Mouse (Mus musculus) lung, embryonic 14.5 days (tissue): Measurements from ENCODE around the gene Gsto1. TPM values are rescaled to one million over a fixed set of nuclear protein-coding genes. Genes with fewer than 3 reads are reported as not detected.
A peak's percentile ranks its signal among the peaks of the same experiment; 100 is the strongest.

Experiments
- ATAC-seq: fragments of 200-750 bp; cut with Nextera tagmentation; 2 replicates; pipeline ENCODE4 v1.8.0; 2017; ENCODE audit warnings: mild to moderate bottlenecking, moderate TSS enrichment, moderate library complexity; ENCODE audit not compliant: insufficient read depth
- DNase-seq: peaks from one replicate; pipeline ENCODE4 v3.0.0-alpha.2; 2015
- H3K27ac ChIP-seq: fragments of 300-500 bp; sonication (generic); 2 replicates; pipeline ENCODE4 v1.5.1; 2014; ENCODE audit warnings: low read depth, mild to moderate bottlenecking, moderate library complexity
- H3K27me3 ChIP-seq: fragments of 300-500 bp; sonication (generic); 2 replicates; pipeline ENCODE4 v1.6.1; 2014; ENCODE audit warnings: low read length, control low read depth; ENCODE audit not compliant: insufficient read depth
- H3K36me3 ChIP-seq: fragments of 300-500 bp; sonication (generic); 2 replicates; pipeline ENCODE4 v1.6.1; 2014; ENCODE audit warnings: control low read depth; ENCODE audit not compliant: insufficient read depth
- H3K4me1 ChIP-seq: fragments of 300-500 bp; sonication (generic); 2 replicates; pipeline ENCODE4 v1.6.1; 2014; ENCODE audit warnings: antibody characterized with exemption, control low read depth; ENCODE audit not compliant: insufficient read depth
- H3K4me2 ChIP-seq: fragments of 300-500 bp; sonication (generic); 2 replicates; pipeline ENCODE4 v1.6.1; 2014; ENCODE audit warnings: mild to moderate bottlenecking
- H3K4me3 ChIP-seq: fragments of 300-500 bp; sonication (generic); 2 replicates; pipeline ENCODE4 v1.5.1; 2014; ENCODE audit warnings: low read depth, low read length
- H3K9ac ChIP-seq: fragments of 300-500 bp; sonication (generic); 2 replicates; pipeline ENCODE4 v1.6.1; 2014
- H3K9me3 ChIP-seq: fragments of 300-500 bp; sonication (generic); 2 replicates; pipeline ENCODE4 v1.6.1; 2016; ENCODE audit warnings: low read depth, low read length, control low read depth
- CTCF ChIP-seq: IDR thresholded peaks from 2 replicates; pipeline ENCODE4 v1.5.1; 2016; ENCODE audit warnings: antibody characterized with exemption, low read depth
- WGBS: fragments of 180-500 bp; shearing (Covaris S2); extraction: QIAGEN DNeasy Blood & Tissue Kit; methylation state at CpG from one replicate; pipeline ENCODE4 v1.1.7; 2014; 5-methylcytosine and 5-hydroxymethylcytosine counted together
- polyA plus RNA-seq: library from polyadenylated mRNA; unstranded; fragments of >200 nt; fragmentation: Nextera tagmentation; extraction: Ambion mirVana; gene quantifications from 2 replicates; pipeline ENCODE4 v1.2.1, GENCODE M21; 2014

The Gsto1 gene
- polyA plus RNA-seq, 1 experiment from 2014 or later, result 80.5 TPM

- Histone ChIP-seq H3K4me3 (peak overlapping the region; percentile 23), H3K4me1 (peaks cover 12% of the 10 kb centered on the region; the same call in 1 of the 2 replicates), H3K27me3 (no peaks in the 10 kb centered on the region), H3K27ac (peak overlapping the region; percentile 67), H3K9ac (peak overlapping the region; percentile 40), H3K9me3 (no peaks in the 10 kb centered on the region), H3K36me3 (peaks cover 3% of the 10 kb centered on the region; the same call in 1 of the 2 replicates), H3K4me2 (peak overlapping the region; percentile 57)
- ATAC-seq, result peak; percentile 59
- 0 out of 2 replicates have a peak, but pooled peaks have one; percentile 10 for TF ChIP-seq CTCF
- WGBS, result 4% methylated on average over 10 of the region's 10 CpGs
- peak; percentile 71 for DNase-seq
Observed at GRCm38 (mm10) chr19:47909387-47910116, 54.8 kb downstream of the Gsto1 start.

- DNase-seq (no peak), ATAC-seq (no peak)
- H3K4me3 ChIP-seq, result no peak overlapping the region
- WGBS, result 43% methylated on average over 3 of the region's 4 CpGs
- TF ChIP-seq CTCF, result no peak
- peak overlapping the region; percentile 67; the same call in 1 of the 2 replicates for H3K27ac ChIP-seq
- H3K9me3 ChIP-seq, result no peaks in the 10 kb centered on the region
- H3K4me1 ChIP-seq, result peaks cover 6% of the 10 kb centered on the region; the same call in 1 of the 2 replicates
- no peaks in the 10 kb centered on the region for H3K27me3 ChIP-seq
- H3K9ac ChIP-seq, result no peak overlapping the region
- peaks cover 3% of the 10 kb centered on the region; the same call in 1 of the 2 replicates for H3K36me3 ChIP-seq
- H3K4me2 ChIP-seq, result peak overlapping the region; percentile 57
Observed at GRCm38 (mm10) chr19:47910117-47910618, 55.4 kb downstream of the Gsto1 start.

- Histone ChIP-seq H3K36me3 (peaks cover 3% of the 10 kb centered on the region; the same call in 1 of the 2 replicates), H3K27me3 (no peaks in the 10 kb centered on the region), H3K4me2 (no peak overlapping the region), H3K9me3 (no peaks in the 10 kb centered on the region), H3K27ac (no peak overlapping the region), H3K4me1 (peaks cover 4% of the 10 kb centered on the region; the same call in 1 of the 2 replicates), H3K4me3 (no peak overlapping the region), H3K9ac (no peak overlapping the region)
- WGBS, result 76% methylated on average over 4 of the region's 4 CpGs
- no peak for ATAC-seq
- DNase-seq, result no peak
- no peak for TF ChIP-seq CTCF
Observed at GRCm38 (mm10) chr19:47910751-47911150, 56.0 kb downstream of the Gsto1 start.

GRCm38 (mm10) chr19:47913344-47913743 is 58.6 kb downstream of the Gsto1 start:
- peaks cover 3% of the 10 kb centered on the region; the same call in 1 of the 2 replicates for H3K36me3 ChIP-seq
- 87% methylated on average over 7 of the region's 7 CpGs for WGBS
- H3K4me2 ChIP-seq, result no peak overlapping the region
- no peaks in the 10 kb centered on the region for H3K27me3 ChIP-seq
- DNase-seq, result no peak
- peaks cover 16% of the 10 kb centered on the region for H3K4me1 ChIP-seq
- no peak overlapping the region for H3K4me3 ChIP-seq
- TF ChIP-seq CTCF, result no peak
- H3K9me3 ChIP-seq, result no peaks in the 10 kb centered on the region
- H3K27ac ChIP-seq, result no peak overlapping the region
- H3K9ac ChIP-seq, result no peak overlapping the region
- no peak for ATAC-seq

GRCm38 (mm10) chr19:47914191-47914590 is 59.4 kb downstream of the Gsto1 start:
- ATAC-seq, result no peak
- TF ChIP-seq CTCF, result no peak
- 88% methylated on average over 4 of the region's 4 CpGs for whole genome bisulfite sequencing

More at GRCm38 (mm10) chr19:47914191-47914590, 59.4 kb downstream of the Gsto1 start:
- H3K9ac ChIP-seq, result no peak overlapping the region
- no peak overlapping the region for H3K27ac ChIP-seq
- no peak for DNase-seq
- no peaks in the 10 kb centered on the region for H3K9me3 ChIP-seq
- no peak overlapping the region for H3K4me2 ChIP-seq
- no peaks in the 10 kb centered on the region for H3K27me3 ChIP-seq
- peaks cover 3% of the 10 kb centered on the region; the same call in 1 of the 2 replicates for H3K36me3 ChIP-seq
- no peak overlapping the region for H3K4me3 ChIP-seq
- peaks cover 12% of the 10 kb centered on the region for H3K4me1 ChIP-seq

Other genes starting within 250 kb of the Gsto1 start
- gene Col17a1, start 162.9 kb upstream of the Gsto1 start, polyA plus RNA-seq, result 1.8 TPM in 2 replicates
- 283 and 284 TPM in 2 replicates for gene Sfr1, start 123.3 kb upstream of the Gsto1 start, polyA plus RNA-seq
- 0.72 and 1.4 TPM in 2 replicates for gene Gsto2, start 10.6 kb downstream of the Gsto1 start, polyA plus RNA-seq
- 0.14 and 0.15 TPM in 2 replicates for gene Cfap43, start 64.3 kb downstream of the Gsto1 start, polyA plus RNA-seq
- 14.7 and 15.2 TPM in 2 replicates for gene Itprip, start 64.3 kb downstream of the Gsto1 start, polyA plus RNA-seq
- 0.14 TPM in 1 of 2 replicates, not detected in the other for gene Cfap58, start 82.7 kb downstream of the Gsto1 start, polyA plus RNA-seq